Mouse (Mus musculus): ENCODE measurements around the gene Fam192a.

The Fam192a gene

DNA sequence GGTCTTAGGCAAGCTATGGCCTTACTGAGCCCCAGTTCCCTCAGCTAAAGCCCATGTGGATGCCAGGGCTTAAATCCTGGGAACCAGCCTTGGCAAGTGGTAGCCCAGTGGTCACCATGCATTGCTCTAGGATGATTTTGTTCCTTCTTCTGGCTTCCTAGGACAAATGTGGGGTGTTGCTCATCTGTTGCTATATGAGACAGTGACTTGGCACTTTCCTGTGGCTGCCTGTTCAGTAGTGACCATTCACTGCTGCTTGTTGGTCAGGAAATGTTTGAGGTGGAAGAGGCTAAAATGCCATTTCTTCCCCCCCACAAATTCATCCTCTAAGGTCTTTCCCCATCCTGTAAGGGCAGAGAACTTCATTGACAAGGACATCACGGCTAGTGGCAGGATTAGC lies 32.4 kb downstream of the Fam192a start:
- DNase-seq: no peak

DNA sequence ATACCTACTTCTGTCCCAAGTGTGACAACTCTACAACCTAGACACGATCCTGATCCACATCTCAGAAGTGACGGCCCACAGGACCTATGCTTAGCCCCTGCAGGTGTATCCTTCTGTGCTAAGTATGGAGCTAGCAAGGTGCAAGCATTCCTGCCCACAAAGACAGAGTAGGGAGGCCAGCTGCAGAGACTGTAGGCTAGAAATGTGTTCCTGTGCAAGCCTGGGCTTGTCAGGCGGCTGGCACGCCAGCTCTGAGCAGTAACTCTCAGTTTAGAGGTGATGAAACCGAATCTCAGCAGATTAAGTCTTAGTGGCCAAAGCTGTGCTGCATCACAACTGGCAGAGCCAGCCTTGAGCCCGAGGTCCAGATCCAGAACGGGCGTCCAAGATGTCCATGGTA lies 33.7 kb downstream of the Fam192a start:
- no peak for DNase-seq

DNA sequence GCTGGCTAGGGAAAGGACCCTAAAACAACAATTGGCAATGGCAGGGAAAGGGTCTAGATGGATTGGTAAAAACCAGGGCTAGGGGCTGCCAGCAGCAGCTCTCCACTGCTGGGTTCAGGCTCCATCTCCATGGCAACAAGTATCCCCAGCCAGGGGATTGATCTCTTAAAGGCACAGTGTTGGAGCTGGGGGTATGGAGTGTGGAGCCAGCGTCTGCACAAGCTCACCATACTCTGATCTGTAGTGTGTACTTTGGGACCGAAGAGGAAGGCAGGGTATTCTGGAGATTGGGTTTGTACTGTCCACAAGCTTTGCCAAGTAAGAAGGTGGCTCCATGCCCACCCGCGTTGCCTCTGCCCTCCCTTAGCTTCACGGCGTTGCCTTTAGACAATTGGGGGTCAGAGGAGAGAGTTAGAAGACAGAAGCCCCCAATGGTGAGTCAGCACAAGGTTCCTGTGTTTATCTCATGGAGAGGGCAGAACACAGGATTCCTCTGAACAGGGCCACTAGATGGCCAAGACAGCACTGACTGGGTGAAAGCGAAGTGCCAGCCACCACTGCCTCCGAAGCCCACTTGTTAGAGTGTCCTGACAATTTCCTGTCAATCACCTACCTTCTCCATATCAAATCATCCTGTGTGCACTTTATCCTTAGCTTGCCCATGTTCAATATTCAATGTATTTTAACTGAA lies 34.5 kb downstream of the Fam192a start:
- DNase-seq: no peak

DNA sequence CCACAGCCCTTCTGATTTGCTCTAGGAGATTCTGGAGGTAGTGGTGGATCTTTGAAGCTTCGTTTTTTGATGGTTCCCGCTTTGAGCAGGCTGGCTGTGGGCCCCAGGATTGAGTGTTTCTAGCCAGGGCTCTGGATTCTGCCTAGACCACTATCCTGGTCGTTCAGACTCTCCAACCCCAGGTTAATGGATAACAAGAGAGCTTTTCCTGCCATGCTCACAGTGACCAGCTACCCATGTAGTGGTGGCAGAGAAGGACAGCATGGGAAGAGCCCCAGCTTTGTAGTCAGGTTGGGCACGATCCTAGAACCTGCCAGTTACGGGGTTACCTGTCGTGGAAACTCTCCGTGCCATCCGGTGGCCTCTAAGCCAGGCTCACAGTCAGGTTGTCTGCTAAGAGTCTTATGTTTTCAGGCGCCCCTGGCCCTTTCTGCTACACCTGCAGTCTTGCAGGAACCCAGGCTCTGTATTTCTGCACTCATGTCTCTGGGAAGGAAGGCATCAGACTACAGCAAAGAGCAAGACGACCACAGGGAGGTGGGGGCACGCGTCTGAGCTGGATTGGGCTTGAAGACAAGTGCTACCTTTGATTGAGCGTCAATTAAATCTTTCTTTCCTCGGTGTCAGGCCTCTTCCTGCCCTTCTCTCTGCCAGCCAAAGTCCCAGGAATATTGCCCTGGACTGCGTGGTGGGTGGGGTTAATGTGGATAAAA lies 35.2 kb downstream of the Fam192a start:
- DNase-seq: no peak

DNA sequence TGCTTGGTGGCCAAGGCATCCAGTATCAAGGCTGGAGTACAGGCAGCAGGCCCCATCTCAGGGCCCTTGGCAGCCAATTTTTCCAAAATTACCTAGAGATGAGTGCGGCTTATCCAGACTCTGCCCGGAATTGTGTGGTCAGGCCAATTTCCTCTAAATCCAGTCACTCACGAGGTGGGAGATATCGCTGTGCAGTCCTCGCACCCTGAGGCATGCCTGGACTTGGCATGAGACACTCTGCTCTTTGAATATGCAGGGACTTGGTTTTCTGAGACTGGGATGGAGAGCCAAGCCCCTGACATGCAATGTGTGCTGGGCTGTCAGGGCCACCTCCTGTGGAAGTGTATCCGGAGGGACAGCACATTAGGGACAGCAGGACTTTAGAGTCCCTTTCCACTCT lies 35.8 kb downstream of the Fam192a start:
- no peak for DNase-seq

DNA sequence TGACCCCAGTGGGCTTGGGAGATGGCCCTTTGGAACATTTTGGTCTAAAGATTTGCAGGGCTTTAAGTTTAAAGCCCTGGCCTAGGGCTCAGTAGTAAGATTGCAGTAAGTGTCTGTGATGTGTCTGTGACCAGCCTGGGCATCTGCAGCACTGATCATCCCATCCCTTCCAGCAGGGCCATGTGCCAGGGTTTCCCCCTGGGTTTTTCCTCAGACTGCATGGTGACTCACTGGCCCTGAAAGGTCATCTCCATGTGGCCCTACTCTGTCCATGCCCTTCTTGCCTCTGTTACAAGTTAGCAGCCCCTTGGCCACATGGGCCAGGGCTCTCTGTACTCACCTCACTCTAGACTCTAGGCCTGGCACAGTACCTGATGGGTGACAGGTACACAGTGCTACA lies 37.4 kb downstream of the Fam192a start:
- DNase-seq: no peak

DNA sequence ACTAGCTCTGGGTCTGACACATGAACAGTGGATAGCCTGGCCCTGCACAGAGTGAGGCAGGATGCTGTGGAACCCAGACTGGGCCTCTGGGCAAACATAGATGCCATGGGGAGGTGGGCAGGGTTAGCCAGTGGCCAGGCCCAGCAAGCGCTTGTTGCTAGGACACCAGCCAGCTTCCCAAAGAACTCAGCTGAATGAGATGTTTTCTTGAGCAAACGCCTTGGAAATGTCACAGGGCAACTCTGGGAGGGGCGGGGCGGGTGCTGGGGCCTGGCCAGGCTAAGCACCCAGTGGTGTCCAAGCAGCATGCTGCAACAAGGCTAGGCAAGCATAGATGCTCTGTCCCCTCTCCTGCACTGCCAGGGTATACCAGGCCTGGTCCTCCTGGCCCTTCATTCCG lies 40.5 kb downstream of the Fam192a start:
- DNase-seq: peak; percentile 39

DNA sequence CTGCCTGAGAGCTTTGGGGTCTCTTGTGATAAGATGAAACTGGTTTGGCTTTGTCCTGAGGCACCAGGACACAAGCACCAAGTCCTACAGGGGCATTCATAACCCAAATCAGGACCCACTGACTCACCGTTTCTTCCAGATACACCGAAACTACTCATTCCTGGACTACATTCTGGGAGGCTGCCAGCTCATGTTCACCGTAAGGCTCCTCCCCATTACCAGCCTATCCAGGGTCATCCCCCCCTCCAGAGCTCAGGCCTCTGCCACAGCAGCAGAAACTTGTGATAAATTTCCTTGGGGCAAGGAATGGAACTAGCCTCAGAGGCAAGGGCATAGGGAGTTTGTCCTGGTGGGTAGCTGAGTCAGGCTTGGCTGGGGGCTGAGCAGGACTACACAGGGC lies 44.5 kb downstream of the Fam192a start:
- DNase-seq: no peak

DNA sequence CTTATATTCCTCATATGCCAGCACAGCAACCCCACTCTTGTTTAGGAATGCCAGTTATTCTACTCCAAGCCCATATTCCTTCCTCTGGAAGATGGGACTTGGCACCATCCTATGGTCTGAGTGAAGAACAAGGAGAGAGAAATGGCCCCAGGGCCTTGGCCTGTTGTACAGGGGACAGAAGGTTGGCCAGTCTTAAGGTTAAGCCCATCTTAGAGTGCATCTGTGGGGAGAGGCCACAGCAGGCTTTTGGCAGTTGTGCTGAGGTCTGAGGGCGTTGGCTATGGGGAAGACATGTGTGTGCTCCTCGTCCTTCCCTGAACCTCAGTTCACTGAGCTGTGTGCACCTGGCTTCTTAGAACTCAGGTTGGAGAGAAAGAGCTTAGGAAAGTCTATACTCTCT lies 49.1 kb downstream of the Fam192a start:
- no peak for DNase-seq

DNA sequence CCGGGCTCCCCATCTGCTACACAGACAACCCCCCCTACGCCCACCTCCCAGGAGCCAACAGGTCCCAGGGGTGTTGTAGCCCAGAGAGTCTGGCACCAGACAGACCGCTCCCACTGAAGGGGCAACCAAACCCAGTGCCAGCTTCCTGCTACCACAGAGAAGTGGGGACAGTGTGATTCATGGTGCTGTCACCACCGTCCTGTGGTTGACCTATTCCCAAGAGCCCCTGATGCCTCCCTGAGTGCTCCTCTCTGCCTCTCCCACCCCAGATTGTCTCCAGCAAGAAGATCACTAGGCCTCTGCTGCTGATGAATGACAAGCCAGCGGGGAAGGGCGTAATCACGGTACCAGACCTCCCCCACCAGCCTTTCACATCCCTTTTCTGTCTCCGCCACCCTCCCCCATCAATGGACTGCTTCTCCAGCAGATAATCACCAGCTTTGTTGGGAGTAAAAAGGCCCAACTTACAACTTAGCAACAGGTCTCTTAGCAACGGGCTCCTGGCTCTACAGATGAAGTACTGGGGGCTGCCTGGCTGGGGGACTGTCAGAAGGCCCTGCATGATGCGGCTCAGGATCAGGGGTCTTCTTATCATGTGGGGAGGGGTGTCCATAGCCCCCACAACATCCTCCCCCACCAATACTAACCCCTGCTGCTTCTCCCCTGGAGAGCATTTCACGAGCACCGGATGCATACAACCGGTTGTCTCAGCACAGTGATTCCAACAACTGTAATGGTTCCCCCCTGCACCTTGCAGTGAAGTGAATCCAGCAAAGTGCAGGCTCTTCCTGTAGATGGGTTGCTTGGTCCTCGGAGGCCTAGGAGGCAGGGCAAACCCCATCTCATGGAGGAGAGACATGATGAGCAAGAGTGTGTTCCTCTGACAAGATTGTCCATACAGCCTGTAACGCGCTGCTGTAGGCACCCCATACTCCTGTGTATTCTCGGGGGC lies 50.0 kb downstream of the Fam192a start:
- peak; percentile 16 for DNase-seq

DNA sequence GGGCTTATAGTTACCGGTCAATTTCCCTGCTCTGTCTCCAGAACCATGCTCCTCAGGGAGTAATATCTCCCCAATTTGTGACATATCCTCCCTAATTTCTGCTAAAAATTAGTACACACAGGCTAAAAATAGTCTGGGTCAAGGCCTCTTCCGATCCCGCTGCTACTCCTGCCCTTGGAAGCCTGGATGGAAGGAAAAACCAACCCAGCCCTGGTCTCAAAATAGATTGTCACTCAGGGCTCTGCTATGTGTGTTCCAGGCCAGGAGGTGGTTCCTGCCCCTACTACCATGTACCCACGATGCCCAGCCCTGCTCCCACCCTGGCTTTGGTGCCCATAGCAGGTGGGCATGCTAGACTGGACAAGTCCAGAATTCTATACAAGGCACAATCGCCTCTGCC lies 51.8 kb downstream of the Fam192a start:
- no peak for DNase-seq

DNA sequence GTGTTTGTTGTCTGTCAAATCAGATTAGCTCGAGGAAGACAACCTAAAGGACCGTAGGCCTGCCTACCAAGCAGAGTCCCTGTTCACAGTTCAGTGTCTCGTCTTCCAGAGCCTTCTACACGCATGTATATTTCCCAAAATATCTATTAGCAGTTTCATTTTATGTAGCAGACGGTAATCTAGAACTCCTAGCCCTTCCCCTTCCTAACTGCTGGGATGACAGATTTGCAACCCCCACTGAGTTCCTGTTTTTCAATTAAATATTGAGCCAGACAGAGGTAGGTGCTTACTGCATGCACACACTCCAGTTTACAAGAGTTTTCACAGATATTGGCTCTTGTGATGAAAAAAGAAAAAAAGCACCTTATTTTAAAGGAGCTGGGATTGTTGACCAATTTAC lies 52.3 kb downstream of the Fam192a start:
- DNase-seq: no peak

DNA sequence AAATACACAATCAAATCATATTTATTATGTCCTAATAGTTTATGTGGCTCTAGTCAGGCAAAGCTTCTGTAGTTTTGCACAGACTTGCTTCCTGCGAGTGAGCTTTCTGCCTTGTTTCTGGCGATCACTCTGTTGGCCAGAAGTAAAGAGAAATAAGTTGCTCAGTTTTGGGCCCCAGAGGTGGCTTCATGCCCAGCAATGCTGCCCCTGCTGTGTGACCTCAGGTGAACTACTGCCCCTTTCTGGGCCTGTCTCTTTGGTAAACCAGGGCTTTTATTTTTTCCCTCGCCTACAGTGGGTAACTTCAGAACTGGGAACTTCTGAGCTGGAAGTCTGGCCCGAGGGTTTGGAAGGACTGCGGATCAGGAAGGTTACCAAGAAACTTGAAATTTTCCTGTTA lies 52.8 kb downstream of the Fam192a start:
- DNase-seq: no peak

DNA sequence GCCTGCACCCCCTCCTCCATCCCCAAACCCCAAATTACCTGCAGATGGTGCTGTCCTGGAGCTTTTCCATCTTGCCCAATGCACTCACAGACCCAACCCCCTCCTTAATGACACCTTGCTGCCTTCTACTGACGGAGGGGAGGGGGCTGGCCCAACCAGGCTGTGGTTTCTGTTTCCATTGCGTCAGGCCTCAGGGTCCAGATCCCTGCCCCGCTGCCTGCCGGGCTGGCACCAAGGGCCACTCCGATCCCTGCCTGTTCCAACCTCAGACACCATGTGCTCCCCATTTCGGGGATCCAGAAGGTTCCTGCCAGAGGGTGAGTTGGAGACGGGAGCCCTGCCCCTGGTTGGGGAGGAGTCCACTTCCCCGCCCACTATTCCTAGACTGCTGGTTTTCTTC lies 57.8 kb downstream of the Fam192a start:
- DNase-seq: no peak

DNA sequence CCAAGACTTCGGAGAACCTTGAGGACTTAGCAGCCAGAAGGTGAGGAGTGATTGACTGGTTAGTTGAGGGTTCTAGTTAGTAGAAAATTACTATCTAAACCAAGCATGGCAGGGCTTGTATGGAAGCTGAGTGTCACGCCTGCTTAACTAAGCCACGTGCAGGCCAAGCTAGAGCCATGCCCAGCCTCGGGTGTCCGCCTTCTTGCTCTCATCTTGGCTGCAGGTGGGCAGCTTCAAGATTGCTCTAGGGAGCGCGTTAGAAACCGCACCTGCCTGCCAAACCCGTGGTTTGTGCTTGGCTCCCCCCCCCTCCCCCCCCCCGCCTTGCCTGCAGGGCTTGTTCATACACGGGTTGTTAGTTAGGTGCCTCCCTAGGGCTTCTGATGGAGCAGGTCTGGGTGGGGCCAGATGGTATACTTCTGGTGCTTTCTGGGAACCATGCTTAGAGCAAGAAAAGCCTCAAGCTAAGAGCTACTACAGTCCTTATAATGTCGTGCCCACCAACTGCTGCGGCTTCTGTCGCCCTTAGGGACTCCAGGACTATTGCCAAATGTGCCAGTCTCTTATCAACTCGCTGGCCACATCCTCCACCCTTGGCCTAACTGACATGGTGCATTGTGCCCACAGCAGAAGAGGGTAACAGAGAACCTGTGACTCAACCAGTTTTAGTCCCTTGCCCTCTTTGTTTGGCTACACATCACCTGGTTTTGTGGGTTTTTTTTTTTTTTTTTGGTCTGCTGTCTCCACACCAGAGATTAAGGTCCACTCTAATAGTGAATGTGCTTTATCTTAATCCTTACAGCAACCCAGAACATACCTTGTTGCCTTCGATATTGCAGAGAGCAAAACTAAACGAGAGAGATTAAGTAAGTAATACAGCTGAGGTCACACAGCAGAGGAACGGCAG lies 60.7 kb downstream of the Fam192a start:
- no peak for DNase-seq

DNA sequence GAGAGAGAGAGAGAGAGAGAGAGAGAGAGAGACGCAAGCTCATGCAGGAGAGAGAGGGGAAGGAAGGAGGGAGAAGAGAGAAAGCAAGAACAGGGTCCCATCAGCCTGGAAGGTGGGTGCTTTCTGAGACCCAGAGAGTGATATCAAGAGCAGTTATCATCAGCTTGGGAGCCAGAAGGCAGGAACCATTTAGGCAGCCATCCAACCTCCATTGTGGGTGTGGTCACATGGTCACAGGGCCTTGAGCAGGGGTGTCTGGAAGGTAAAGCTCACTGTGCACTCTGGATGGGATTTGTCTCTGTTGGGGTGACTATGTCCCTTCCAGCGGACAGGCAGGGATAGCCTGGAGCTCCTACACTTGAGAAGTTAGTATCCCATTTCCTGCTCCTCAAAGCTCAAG lies 61.8 kb downstream of the Fam192a start:
- DNase-seq: no peak

DNA sequence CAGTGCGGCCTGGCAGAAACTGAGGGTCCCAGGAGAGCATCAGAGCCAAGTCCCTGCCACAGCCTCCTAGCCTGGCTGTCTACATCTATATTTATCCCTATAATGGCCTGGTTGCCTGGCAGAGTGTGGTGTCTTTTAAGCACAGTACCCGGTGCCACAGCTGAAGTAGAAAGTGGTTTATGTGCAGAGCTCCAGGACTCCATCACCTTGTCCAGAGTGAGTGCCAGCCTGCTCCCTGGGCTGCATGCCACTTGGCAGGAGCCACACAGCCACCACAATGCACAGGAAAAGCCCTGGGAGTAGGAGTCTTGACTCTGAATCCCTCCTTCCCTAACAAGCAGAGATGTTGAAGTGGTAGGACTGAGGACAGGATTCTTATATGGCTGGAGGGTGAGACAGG lies 64.3 kb downstream of the Fam192a start:
- no peak for DNase-seq

DNA sequence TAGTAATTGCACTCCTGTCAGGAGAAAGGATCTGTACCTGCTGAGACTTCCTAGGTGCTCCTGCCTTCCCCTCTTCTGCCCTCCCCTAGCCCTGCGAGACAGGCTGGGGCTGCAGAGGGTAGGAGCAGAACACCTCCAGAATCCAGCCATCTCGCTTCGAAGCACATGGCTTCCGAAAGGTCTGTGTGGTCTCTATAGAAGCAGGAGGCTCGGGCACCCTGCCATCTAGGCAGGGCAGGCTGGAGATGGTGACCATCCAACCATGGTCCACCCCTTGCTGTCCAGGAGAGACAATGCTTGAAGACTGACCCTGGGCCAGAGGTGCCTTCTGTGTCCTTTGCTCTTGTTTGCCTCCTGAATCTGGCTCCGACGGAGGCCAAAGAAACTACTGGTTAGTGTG lies 66.2 kb downstream of the Fam192a start:
- DNase-seq: no peak

DNA sequence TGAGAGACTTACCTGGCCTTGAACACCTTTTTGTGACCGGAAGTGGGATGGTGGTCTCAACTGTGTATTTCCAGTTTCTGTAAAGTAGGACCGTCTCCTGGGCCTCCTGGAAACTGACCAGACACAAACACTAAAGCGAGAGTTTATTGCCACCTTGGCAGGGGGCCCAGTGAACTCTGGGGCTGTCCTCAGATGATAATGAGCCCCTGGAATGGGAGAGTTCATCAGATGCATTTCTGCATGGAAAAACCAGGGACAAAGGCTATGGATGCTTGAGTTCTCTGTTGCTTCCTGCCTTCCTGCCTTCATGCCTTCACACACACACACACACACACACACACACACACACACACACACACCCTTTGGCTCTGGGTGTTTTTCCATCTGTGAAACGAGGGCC lies 67.2 kb downstream of the Fam192a start:
- DNase-seq: no peak

DNA sequence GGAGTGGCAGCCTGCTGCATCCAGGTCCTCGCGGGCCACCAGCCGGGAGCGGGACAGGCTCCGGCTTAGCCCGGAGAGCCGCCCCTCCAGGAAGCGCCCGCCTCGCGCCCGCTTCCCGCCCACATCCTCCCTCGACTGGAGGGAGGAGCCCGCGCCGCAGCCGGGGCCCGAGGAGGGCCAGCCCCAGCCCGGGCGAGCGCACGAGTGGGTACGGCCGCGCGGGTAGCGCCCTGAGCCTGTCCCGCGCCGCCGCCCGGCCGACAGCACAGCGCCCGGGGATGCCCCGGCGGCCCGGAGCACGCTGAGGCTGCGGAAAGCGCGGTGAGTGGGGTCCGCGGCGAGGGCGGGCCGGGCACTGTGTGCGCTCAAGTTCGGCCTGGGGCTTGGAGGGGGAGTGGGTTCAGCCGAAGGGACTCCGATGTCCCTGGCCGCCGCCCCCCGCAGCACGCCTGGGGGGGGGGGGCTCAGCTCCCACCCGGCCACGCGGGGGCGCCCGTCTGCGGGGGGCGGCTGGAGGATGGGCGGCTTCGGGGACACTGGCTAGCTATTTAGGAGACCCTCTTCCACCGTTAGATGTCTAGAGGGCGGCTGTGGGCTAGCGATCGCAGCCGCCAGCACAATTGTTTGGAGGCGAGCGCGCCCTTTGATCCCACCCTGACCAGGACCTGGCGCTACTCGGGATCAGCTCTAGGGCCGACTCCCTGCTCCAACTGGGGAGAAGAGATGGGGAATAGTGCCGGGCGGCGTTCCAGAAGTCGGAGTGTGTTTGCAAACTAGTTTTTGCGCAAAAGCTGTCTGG lies 68.7 kb downstream of the Fam192a start, which contains the start of gene Cpne2:
Gene Cpne2 (plus strand): TSS at position 118 of the 799 bp plus-strand sequence.
- no peak for DNase-seq

DNA sequence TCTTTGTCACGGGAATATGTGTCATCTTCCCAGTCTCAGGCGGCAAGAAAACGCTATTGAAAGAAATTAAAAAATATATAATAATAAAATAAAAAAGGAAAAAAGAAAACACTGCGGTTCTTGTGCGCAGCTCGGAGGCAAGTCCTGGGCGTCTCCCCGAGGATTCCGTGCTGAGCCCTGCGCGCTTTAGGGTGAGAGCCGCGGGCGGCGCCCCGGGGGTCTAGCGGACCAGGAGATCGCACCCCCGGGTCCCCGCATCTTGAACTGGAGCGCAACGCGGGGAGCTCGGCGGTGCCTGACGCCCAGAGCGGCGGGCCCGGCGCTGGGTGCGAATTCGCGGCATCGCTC lies 69.3 kb downstream of the Fam192a start:
- no peak for DNase-seq

DNA sequence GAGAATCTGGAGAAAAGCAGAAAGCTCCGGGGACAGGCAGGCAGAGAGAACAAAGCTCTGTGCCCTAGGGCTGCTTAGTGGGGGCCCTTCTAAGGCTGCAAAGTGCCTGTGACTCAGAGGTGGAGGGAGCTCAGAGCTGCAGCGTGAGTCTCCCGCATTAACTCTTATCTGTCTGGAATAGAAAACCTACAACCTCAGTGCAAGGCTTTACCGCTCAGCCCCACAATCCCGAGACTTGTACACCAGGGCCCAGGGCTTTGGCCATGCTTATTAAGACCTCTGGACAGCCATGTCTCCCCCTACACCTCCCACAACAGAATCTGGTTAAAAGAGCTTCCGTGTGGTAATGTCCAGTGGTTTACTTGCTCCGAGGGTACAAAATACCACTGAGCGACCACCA lies 69.8 kb downstream of the Fam192a start:
- no peak for DNase-seq

All from cerebellum, adult 11-12 months (tissue).